Mouse (Mus musculus): ENCODE measurements around the gene Gng12. TPM values are rescaled to one million over a fixed set of nuclear protein-coding genes. Genes with fewer than 3 reads are reported as not detected.
"Not testable (repeated sequence)": the region's sequence is repeated elsewhere in the genome, so short reads cannot be mapped to it uniquely, and the experiment has no call there.

The Gng12 gene
- polyA plus RNA-seq, 1 experiment: 24.9 TPM

- Histone ChIP-seq H3K79me3 (ENCODE audit: low read depth) (peaks cover 2% of the 10 kb centered on the region), H3K79me2 (ENCODE audit: control insufficient read depth, insufficient read depth) (no peaks in the 10 kb centered on the region), H3K27me3 (ENCODE audit: control insufficient read depth, insufficient read depth, insufficient read length) (no peaks in the 10 kb centered on the region), H3ac (ENCODE audit: control insufficient read depth, insufficient read length, low read depth) (no peak overlapping the region), H3K36me3 (ENCODE audit: control insufficient read depth, insufficient read depth) (no peaks in the 10 kb centered on the region), H3K4me3 (ENCODE audit: insufficient read depth, poor library complexity, severe bottlenecking) (no peak overlapping the region)
- TF ChIP-seq FOSL1 (IDR thresholded peaks at IDR 0.05; ENCODE audit: insufficient read depth, low read length, poor library complexity, severe bottlenecking) (no peak), MYOD1 (IDR thresholded peaks at IDR 0.05; ENCODE audit: control insufficient read depth, insufficient read length, low read depth) (peak; percentile 80), MAX (IDR thresholded peaks at IDR 0.05) (no peak), CEBPB (IDR thresholded peaks at IDR 0.05; ENCODE audit: low read depth) (no peak), MYOG (IDR thresholded peaks at IDR 0.05; ENCODE audit: control insufficient read depth, extremely low read depth, insufficient read length) (no peak), CTCF (IDR thresholded peaks at IDR 0.05; ENCODE audit: control insufficient read depth, insufficient read depth, insufficient read length) (no peak), USF1 (IDR thresholded peaks at IDR 0.05; ENCODE audit: low read depth) (no peak)
These were observed 118.5 kb downstream of the Gng12 start for GRCm38 (mm10) chr6:67014679-67015075.

- no peak overlapping the region for H3K4me3 ChIP-seq (ENCODE audit: insufficient read depth, poor library complexity, severe bottlenecking)
These were observed 119.7 kb downstream of the Gng12 start for GRCm38 (mm10) chr6:67015739-67016519.

GRCm38 (mm10) chr6:67016520-67017111, 120.4 kb downstream of the Gng12 start:
- Histone ChIP-seq H3K27me3 (ENCODE audit: control insufficient read depth, insufficient read depth, insufficient read length) (no peaks in the 10 kb centered on the region), H3K79me3 (ENCODE audit: low read depth) (peaks cover 2% of the 10 kb centered on the region), H3ac (ENCODE audit: control insufficient read depth, insufficient read length, low read depth) (no peak overlapping the region), H3K4me3 (ENCODE audit: insufficient read depth, poor library complexity, severe bottlenecking) (no peak overlapping the region), H3K79me2 (ENCODE audit: control insufficient read depth, insufficient read depth) (no peaks in the 10 kb centered on the region), H3K36me3 (ENCODE audit: control insufficient read depth, insufficient read depth) (no peaks in the 10 kb centered on the region)
- TF ChIP-seq USF1 (IDR thresholded peaks at IDR 0.05; ENCODE audit: low read depth) (no peak), FOSL1 (IDR thresholded peaks at IDR 0.05; ENCODE audit: insufficient read depth, low read length, poor library complexity, severe bottlenecking) (no peak), MAX (IDR thresholded peaks at IDR 0.05) (no peak), CEBPB (IDR thresholded peaks at IDR 0.05; ENCODE audit: low read depth) (no peak), MYOD1 (IDR thresholded peaks at IDR 0.05; ENCODE audit: control insufficient read depth, insufficient read length, low read depth) (no peak), CTCF (IDR thresholded peaks at IDR 0.05; ENCODE audit: control insufficient read depth, insufficient read depth, insufficient read length) (no peak), MYOG (IDR thresholded peaks at IDR 0.05; ENCODE audit: control insufficient read depth, extremely low read depth, insufficient read length) (no peak)

More at GRCm38 (mm10) chr6:67015739-67016519, 119.7 kb downstream of the Gng12 start:
- TF ChIP-seq MYOD1 (IDR thresholded peaks at IDR 0.05; ENCODE audit: control insufficient read depth, insufficient read length, low read depth): no peak
- TF ChIP-seq MYOG (IDR thresholded peaks at IDR 0.05; ENCODE audit: control insufficient read depth, extremely low read depth, insufficient read length): no peak
- TF ChIP-seq CTCF (IDR thresholded peaks at IDR 0.05; ENCODE audit: control insufficient read depth, insufficient read depth, insufficient read length): no peak
- TF ChIP-seq FOSL1 (IDR thresholded peaks at IDR 0.05; ENCODE audit: insufficient read depth, low read length, poor library complexity, severe bottlenecking): no peak
- no peak for TF ChIP-seq MAX (IDR thresholded peaks at IDR 0.05)
- TF ChIP-seq USF1 (IDR thresholded peaks at IDR 0.05; ENCODE audit: low read depth): no peak
- no peak for TF ChIP-seq CEBPB (IDR thresholded peaks at IDR 0.05; ENCODE audit: low read depth)
- H3K79me2 ChIP-seq (ENCODE audit: control insufficient read depth, insufficient read depth): no peaks in the 10 kb centered on the region
- peaks cover 2% of the 10 kb centered on the region for H3K79me3 ChIP-seq (ENCODE audit: low read depth)
- H3ac ChIP-seq (ENCODE audit: control insufficient read depth, insufficient read length, low read depth): no peak overlapping the region
- no peaks in the 10 kb centered on the region for H3K27me3 ChIP-seq (ENCODE audit: control insufficient read depth, insufficient read depth, insufficient read length)
- no peaks in the 10 kb centered on the region for H3K36me3 ChIP-seq (ENCODE audit: control insufficient read depth, insufficient read depth)

GRCm38 (mm10) chr6:67018365-67018764, 122.2 kb downstream of the Gng12 start:
- H3K36me3 ChIP-seq (ENCODE audit: control insufficient read depth, insufficient read depth): no peaks in the 10 kb centered on the region
- H3ac ChIP-seq (ENCODE audit: control insufficient read depth, insufficient read length, low read depth): no peak overlapping the region
- TF ChIP-seq MAX (IDR thresholded peaks at IDR 0.05) (no peak), FOSL1 (IDR thresholded peaks at IDR 0.05; ENCODE audit: insufficient read depth, low read length, poor library complexity, severe bottlenecking) (no peak), MYOG (IDR thresholded peaks at IDR 0.05; ENCODE audit: control insufficient read depth, extremely low read depth, insufficient read length) (no peak), CEBPB (IDR thresholded peaks at IDR 0.05; ENCODE audit: low read depth) (no peak), CTCF (IDR thresholded peaks at IDR 0.05; ENCODE audit: control insufficient read depth, insufficient read depth, insufficient read length) (no peak)
- H3K4me3 ChIP-seq (ENCODE audit: insufficient read depth, poor library complexity, severe bottlenecking): no peak overlapping the region
- H3K79me2 ChIP-seq (ENCODE audit: control insufficient read depth, insufficient read depth): no peaks in the 10 kb centered on the region
- no peaks in the 10 kb centered on the region for H3K27me3 ChIP-seq (ENCODE audit: control insufficient read depth, insufficient read depth, insufficient read length)
- H3K79me3 ChIP-seq (ENCODE audit: low read depth): no peaks in the 10 kb centered on the region

GRCm38 (mm10) chr6:67019001-67019400, 122.8 kb downstream of the Gng12 start:
- H3K79me3 ChIP-seq (ENCODE audit: low read depth): not testable (repeated sequence)

GRCm38 (mm10) chr6:67021308-67021707, 125.1 kb downstream of the Gng12 start:
- Histone ChIP-seq H3K36me3 (ENCODE audit: control insufficient read depth, insufficient read depth) (no peaks in the 10 kb centered on the region), H3K79me2 (ENCODE audit: control insufficient read depth, insufficient read depth) (no peaks in the 10 kb centered on the region), H3ac (ENCODE audit: control insufficient read depth, insufficient read length, low read depth) (no peak overlapping the region), H3K4me3 (ENCODE audit: insufficient read depth, poor library complexity, severe bottlenecking) (no peak overlapping the region), H3K27me3 (ENCODE audit: control insufficient read depth, insufficient read depth, insufficient read length) (no peaks in the 10 kb centered on the region), H3K79me3 (ENCODE audit: low read depth) (no peaks in the 10 kb centered on the region)
- TF ChIP-seq CEBPB (IDR thresholded peaks at IDR 0.05; ENCODE audit: low read depth): no peak
- no peak for TF ChIP-seq MYOD1 (IDR thresholded peaks at IDR 0.05; ENCODE audit: control insufficient read depth, insufficient read length, low read depth)
- TF ChIP-seq MYOG (IDR thresholded peaks at IDR 0.05; ENCODE audit: control insufficient read depth, extremely low read depth, insufficient read length): no peak
- no peak for TF ChIP-seq FOSL1 (IDR thresholded peaks at IDR 0.05; ENCODE audit: insufficient read depth, low read length, poor library complexity, severe bottlenecking)
- no peak for TF ChIP-seq USF1 (IDR thresholded peaks at IDR 0.05; ENCODE audit: low read depth)
- no peak for TF ChIP-seq MAX (IDR thresholded peaks at IDR 0.05)
- TF ChIP-seq CTCF (IDR thresholded peaks at IDR 0.05; ENCODE audit: control insufficient read depth, insufficient read depth, insufficient read length): no peak

More at GRCm38 (mm10) chr6:67019001-67019400, 122.8 kb downstream of the Gng12 start:
- not testable (repeated sequence) for H3K36me3 ChIP-seq (ENCODE audit: control insufficient read depth, insufficient read depth); H3K4me3 ChIP-seq (ENCODE audit: insufficient read depth, poor library complexity, severe bottlenecking); H3ac ChIP-seq (ENCODE audit: control insufficient read depth, insufficient read length, low read depth); H3K79me2 ChIP-seq (ENCODE audit: control insufficient read depth, insufficient read depth); H3K27me3 ChIP-seq (ENCODE audit: control insufficient read depth, insufficient read depth, insufficient read length)

All from C2C12 (cell line).